ENCODE assay signal across 15 mouse cellular contexts in the genomic region with DNA sequence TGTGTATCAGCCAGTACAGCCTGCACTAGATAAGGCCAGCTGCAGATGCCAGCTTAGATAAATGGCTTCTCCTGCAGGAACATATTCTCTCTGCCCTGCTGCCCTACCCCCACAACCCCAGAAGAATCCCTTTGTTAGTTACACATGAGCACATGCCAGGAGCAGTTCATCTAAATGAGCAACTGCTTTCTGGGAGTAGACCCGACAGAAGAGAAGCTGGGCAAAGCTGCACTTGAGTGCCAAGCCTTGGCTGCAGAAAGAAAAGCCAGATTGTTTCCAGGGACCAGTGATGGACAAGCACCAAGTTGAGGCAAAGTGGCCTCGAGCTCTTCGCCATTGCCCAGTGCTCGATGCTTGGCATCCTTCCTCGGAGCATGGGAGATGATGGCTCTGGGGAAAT. TPM values are rescaled to one million over a fixed set of nuclear protein-coding genes. Genes with fewer than 3 reads are reported as not detected.
DNase-seq lines count a peak whose midpoint lies in the region; ATAC-seq and TF ChIP-seq lines count a peak whose summit lies in the region.
"Had no signal": no experiment of that assay in that cellular context is flagged by ENCODE, and none has a peak within 500 bp of the region (broad histone marks: within the 10 kb centered on the region; RNA-seq: fewer than 3 reads in every experiment).

No protein-coding gene starts in this region.

- intact Hi-C loops in left cerebral cortex, postnatal 4 days (cut with DNase I), result no loop called here
- intact Hi-C loops in left cerebral cortex, postnatal 36 days (cut with DNase I), result no loop called here

- WGBS in forebrain, postnatal 0 days, result 40% methylated on average over 5 of the region's 5 CpGs
- 67% methylated on average over 5 of the region's 5 CpGs for WGBS in forebrain, embryonic 13.5 days
- WGBS in embryonic facial prominence, embryonic 14.5 days, result 44% methylated on average over 5 of the region's 5 CpGs

- peak; percentile 24 for DNase-seq in forebrain, postnatal 0 days
- DNase-seq in left cerebral cortex, postnatal 4 days, result peak; percentile 63
- DNase-seq in left cerebral cortex, postnatal 36 days (ENCODE audit: low spot score in 2 of 2), result no peak
- DNase-seq in brain, adult 2 months (ENCODE audit: low read depth, low spot score), result peak; percentile 19
- DNase-seq in embryonic facial prominence, embryonic 14.5 days (ENCODE audit: low spot score), result peak; percentile 40
- DNase-seq in adrenal gland, adult 2 months, result no peak
- DNase-seq: adrenal gland, postnatal 14 days; gastrocnemius, postnatal 36 days; heart, postnatal 36 days; right cerebral cortex, postnatal 4 days; thymus, adult 2 months had no signal

- H3K4me3 ChIP-seq in forebrain, postnatal 0 days (ENCODE audit: low read depth, low read length), result no peak overlapping the region
- no peak overlapping the region for H3K4me3 ChIP-seq in forebrain, embryonic 13.5 days
- H3K4me3 ChIP-seq in embryonic facial prominence, embryonic 14.5 days (ENCODE audit: low read depth, low read length), result no peak overlapping the region
- H3K4me3 ChIP-seq: limb, embryonic 12.5 days had no signal

- no peak overlapping the region for H3K9ac ChIP-seq in forebrain, postnatal 0 days
- no peak overlapping the region for H3K9ac ChIP-seq in forebrain, embryonic 13.5 days
- no peak overlapping the region for H3K9ac ChIP-seq in embryonic facial prominence, embryonic 14.5 days (ENCODE audit: low read depth, low read length)
- H3K9ac ChIP-seq: limb, embryonic 12.5 days had no signal

- peaks cover 28% of the 10 kb centered on the region for H3K27me3 ChIP-seq in forebrain, postnatal 0 days (ENCODE audit: insufficient read depth, low read length)
- H3K27me3 ChIP-seq in forebrain, embryonic 13.5 days, result peaks cover 73% of the 10 kb centered on the region
- H3K27me3 ChIP-seq in embryonic facial prominence, embryonic 14.5 days (replicated peaks; ENCODE audit: control insufficient read depth, insufficient read depth, low read length), result peaks cover 4% of the 10 kb centered on the region; the same call in 1 of the 2 replicates

- TF ChIP-seq CTCF in forebrain, postnatal 0 days (IDR thresholded peaks at IDR 0.05; ENCODE audit: low read depth), result no peak

- H3K36me3 ChIP-seq in forebrain, postnatal 0 days (ENCODE audit: insufficient read depth), result no peaks in the 10 kb centered on the region
- no peaks in the 10 kb centered on the region for H3K36me3 ChIP-seq in forebrain, embryonic 13.5 days (ENCODE audit: poor library complexity, severe bottlenecking)
- no peaks in the 10 kb centered on the region for H3K36me3 ChIP-seq in embryonic facial prominence, embryonic 14.5 days (ENCODE audit: control insufficient read depth, insufficient read depth, low read length)
- H3K36me3 ChIP-seq: limb, embryonic 12.5 days had no signal

- no peak overlapping the region for H3K27ac ChIP-seq in forebrain, postnatal 0 days (ENCODE audit: low read depth, low read length)
- H3K27ac ChIP-seq in forebrain, embryonic 13.5 days, result no peak overlapping the region
- H3K27ac ChIP-seq in embryonic facial prominence, embryonic 14.5 days (replicated peaks; ENCODE audit: low read depth, low read length), result no peak overlapping the region
- H3K27ac ChIP-seq: limb, embryonic 12.5 days had no signal

- no peak overlapping the region for H3K4me2 ChIP-seq in forebrain, postnatal 0 days (ENCODE audit: low read depth)
- no peak overlapping the region for H3K4me2 ChIP-seq in forebrain, embryonic 13.5 days
- no peak overlapping the region for H3K4me2 ChIP-seq in embryonic facial prominence, embryonic 14.5 days (ENCODE audit: low read depth, low read length)
- H3K4me2 ChIP-seq: heart, embryonic 11.5 days; limb, embryonic 12.5 days had no signal

- 0 out of 2 replicates have a peak, but pooled peaks cover 8% of the 10 kb centered on the region for H3K4me1 ChIP-seq in forebrain, postnatal 0 days (ENCODE audit: insufficient read depth)
- H3K4me1 ChIP-seq in forebrain, embryonic 13.5 days, result peaks cover 15% of the 10 kb centered on the region
- H3K4me1 ChIP-seq in embryonic facial prominence, embryonic 14.5 days (ENCODE audit: control insufficient read depth, insufficient read depth, low read length), result peaks cover 20% of the 10 kb centered on the region

- ATAC-seq in forebrain, postnatal 0 days, result peak; percentile 54; the same call in 1 of the 2 replicates
- no peak for ATAC-seq in forebrain, embryonic 13.5 days
- no peak for ATAC-seq in embryonic facial prominence, embryonic 14.5 days (ENCODE audit: low read depth)

- no peaks in the 10 kb centered on the region for H3K9me3 ChIP-seq in forebrain, postnatal 0 days (ENCODE audit: low read length)
- H3K9me3 ChIP-seq in forebrain, embryonic 13.5 days (replicated peaks), result no peaks in the 10 kb centered on the region
- H3K9me3 ChIP-seq in embryonic facial prominence, embryonic 14.5 days (ENCODE audit: control insufficient read depth, low read length), result no peaks in the 10 kb centered on the region
- H3K9me3 ChIP-seq: limb, embryonic 12.5 days had no signal

RNA-seq across cellular contexts. Expression of gene Gm10320, which starts 46.8 kb away (rescaled TPM):
- total RNA-seq in forebrain, postnatal 0 days (2014; rRNA removed), result 0.69 TPM in 1 of 2 replicates, not detected in the other
- 0.74 and 1.6 TPM in 2 replicates for polyA plus RNA-seq in forebrain, postnatal 0 days (2015; fragmentation: Nextera tagmentation; extraction: Ambion mirVana)
- polyA plus RNA-seq in forebrain, embryonic 13.5 days (2015; fragmentation: Nextera tagmentation; extraction: Ambion mirVana), result 0.81 and 2.6 TPM in 2 replicates
- not detected for total RNA-seq in left cerebral cortex, postnatal 4 days (2021)
- total RNA-seq in left cerebral cortex, postnatal 36 days (2021), result not detected
- 1.5 and 2.4 TPM in 2 replicates for polyA plus RNA-seq in embryonic facial prominence, embryonic 14.5 days (2014; fragmentation: Nextera tagmentation; extraction: Ambion mirVana)
- not detected for total RNA-seq in adrenal gland, adult 2 months (2021)
- polyA plus RNA-seq in adrenal gland, adult 2 months (2012; rRNA removed), result 1.3 and 1.9 TPM in 2 replicates
- total RNA-seq: adrenal gland, postnatal 14 days; gastrocnemius, postnatal 36 days; heart, postnatal 36 days; left cerebral cortex, adult 18-20 months had no signal

Comparison
In these comparisons a context has a peak if more than half of its experiments do, and no peak if none do; other contexts are left out.
1. DNase-seq: peak in forebrain, postnatal 0 days (single experiment), left cerebral cortex, postnatal 4 days (single experiment), brain, adult 2 months (single experiment) and embryonic facial prominence, embryonic 14.5 days (single experiment); none in left cerebral cortex, postnatal 36 days (0 of 2) and adrenal gland, adult 2 months (single experiment).